Mouse (Mus musculus) lung, embryonic 14.5 days (tissue): ENCODE measurements around the gene Adamtsl2. TPM values are rescaled to one million over a fixed set of nuclear protein-coding genes. Genes with fewer than 3 reads are reported as not detected.
A peak's percentile ranks its signal among the peaks of the same experiment; 100 is the strongest.

ENCODE experiments used
- ATAC-seq: fragments of 200-750 bp; cut with Nextera tagmentation; 2 replicates; pipeline ENCODE4 v1.8.0; 2017; ENCODE audit warnings: mild to moderate bottlenecking, moderate TSS enrichment, moderate library complexity; ENCODE audit not compliant: insufficient read depth
- DNase-seq: peaks from one replicate; pipeline ENCODE4 v3.0.0-alpha.2; 2015
- H3K27ac ChIP-seq: fragments of 300-500 bp; sonication (generic); 2 replicates; pipeline ENCODE4 v1.5.1; 2014; ENCODE audit warnings: low read depth, mild to moderate bottlenecking, moderate library complexity
- H3K27me3 ChIP-seq: fragments of 300-500 bp; sonication (generic); 2 replicates; pipeline ENCODE4 v1.6.1; 2014; ENCODE audit warnings: low read length, control low read depth; ENCODE audit not compliant: insufficient read depth
- H3K36me3 ChIP-seq: fragments of 300-500 bp; sonication (generic); 2 replicates; pipeline ENCODE4 v1.6.1; 2014; ENCODE audit warnings: control low read depth; ENCODE audit not compliant: insufficient read depth
- H3K4me1 ChIP-seq: fragments of 300-500 bp; sonication (generic); 2 replicates; pipeline ENCODE4 v1.6.1; 2014; ENCODE audit warnings: antibody characterized with exemption, control low read depth; ENCODE audit not compliant: insufficient read depth
- H3K4me2 ChIP-seq: fragments of 300-500 bp; sonication (generic); 2 replicates; pipeline ENCODE4 v1.6.1; 2014; ENCODE audit warnings: mild to moderate bottlenecking
- H3K4me3 ChIP-seq: fragments of 300-500 bp; sonication (generic); 2 replicates; pipeline ENCODE4 v1.5.1; 2014; ENCODE audit warnings: low read depth, low read length
- H3K9ac ChIP-seq: fragments of 300-500 bp; sonication (generic); 2 replicates; pipeline ENCODE4 v1.6.1; 2014
- H3K9me3 ChIP-seq: fragments of 300-500 bp; sonication (generic); 2 replicates; pipeline ENCODE4 v1.6.1; 2016; ENCODE audit warnings: low read depth, low read length, control low read depth
- CTCF ChIP-seq: IDR thresholded peaks from 2 replicates; pipeline ENCODE4 v1.5.1; 2016; ENCODE audit warnings: antibody characterized with exemption, low read depth
- WGBS: fragments of 180-500 bp; shearing (Covaris S2); extraction: QIAGEN DNeasy Blood & Tissue Kit; methylation state at CpG from one replicate; pipeline ENCODE4 v1.1.7; 2014; 5-methylcytosine and 5-hydroxymethylcytosine counted together
- polyA plus RNA-seq: library from polyadenylated mRNA; unstranded; fragments of >200 nt; fragmentation: Nextera tagmentation; extraction: Ambion mirVana; gene quantifications from 2 replicates; pipeline ENCODE4 v1.2.1, GENCODE M21; 2014

Adamtsl2 gene
- polyA plus RNA-seq, 1 experiment from 2014 or later: 21.0 TPM

DNA sequence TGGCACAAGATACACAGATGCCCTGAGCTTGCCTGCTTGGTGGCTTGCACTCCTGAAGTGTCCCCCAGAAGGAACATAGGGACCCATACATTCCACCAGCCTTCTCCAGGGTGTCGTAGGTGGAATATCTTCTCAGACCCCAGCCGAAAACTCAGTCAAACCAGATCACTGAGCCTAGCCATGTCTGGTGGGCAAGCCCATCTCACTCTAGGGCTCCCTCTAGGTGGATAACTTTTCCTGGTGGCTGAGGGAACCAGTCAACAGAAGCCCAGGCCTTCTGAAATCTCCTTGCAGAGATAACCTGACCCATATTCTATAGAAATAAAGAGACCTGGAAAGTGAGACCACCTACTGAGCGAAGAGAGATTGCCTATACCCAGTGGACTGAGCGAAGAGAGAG lies 43.9 kb downstream of the Adamtsl2 start:
- 85% methylated on average over 4 of the region's 4 CpGs for WGBS
- Histone ChIP-seq H3K4me2 (no peak overlapping the region), H3K27ac (no peak overlapping the region), H3K4me1 (peaks cover 23% of the 10 kb centered on the region; the same call in 1 of the 2 replicates), H3K36me3 (no peaks in the 10 kb centered on the region), H3K9me3 (no peaks in the 10 kb centered on the region), H3K9ac (no peak overlapping the region), H3K4me3 (no peak overlapping the region), H3K27me3 (no peaks in the 10 kb centered on the region)
- ATAC-seq (no peak), DNase-seq (no peak)
- 0 out of 2 replicates have a peak, but pooled peaks have one; percentile 22 for TF ChIP-seq CTCF

- WGBS: 30% methylated on average over 10 of the region's 10 CpGs
- H3K27me3 ChIP-seq: no peaks in the 10 kb centered on the region
- peak; percentile 92 for TF ChIP-seq CTCF
- no peak overlapping the region for H3K27ac ChIP-seq
- no peak overlapping the region for H3K4me3 ChIP-seq
- DNase-seq (peak; percentile 65), ATAC-seq (no peak)
- H3K4me1 ChIP-seq: peaks cover 9% of the 10 kb centered on the region; the same call in 1 of the 2 replicates
- H3K9ac ChIP-seq: no peak overlapping the region
- no peak overlapping the region for H3K4me2 ChIP-seq
- no peaks in the 10 kb centered on the region for H3K36me3 ChIP-seq
- no peaks in the 10 kb centered on the region for H3K9me3 ChIP-seq
Observed at GRCm38 (mm10) chr2:27125979-27126378, 46.8 kb downstream of the Adamtsl2 start.

DNA sequence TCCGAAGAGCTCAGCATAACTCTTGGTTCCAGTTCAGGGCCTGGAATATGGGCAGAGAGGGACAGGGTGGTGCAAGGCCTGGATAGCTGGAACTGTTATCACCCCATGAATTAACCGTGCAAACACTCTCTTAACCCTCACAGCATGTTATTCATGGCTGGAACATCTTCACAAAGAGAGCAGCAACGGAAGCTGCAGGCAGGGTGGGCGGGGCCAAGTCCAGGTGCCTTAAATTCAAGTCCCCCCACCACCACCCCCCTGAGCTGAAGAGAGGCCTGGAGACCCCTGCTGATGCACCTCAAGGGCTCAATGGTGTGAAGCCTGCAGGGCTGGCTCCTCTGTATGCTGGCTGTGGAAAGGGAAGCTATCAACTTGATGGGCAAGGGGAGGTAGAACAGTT lies 47.3 kb downstream of the Adamtsl2 start:
- Histone ChIP-seq H3K27me3 (no peaks in the 10 kb centered on the region), H3K36me3 (no peaks in the 10 kb centered on the region), H3K4me1 (peaks cover 4% of the 10 kb centered on the region; the same call in 1 of the 2 replicates), H3K4me2 (no peak overlapping the region), H3K4me3 (no peak overlapping the region), H3K27ac (no peak overlapping the region), H3K9ac (no peak overlapping the region), H3K9me3 (no peaks in the 10 kb centered on the region)
- DNase-seq: no peak
- TF ChIP-seq CTCF: no peak
- ATAC-seq: no peak
- WGBS: 48% methylated on average over 4 of the region's 4 CpGs

DNA sequence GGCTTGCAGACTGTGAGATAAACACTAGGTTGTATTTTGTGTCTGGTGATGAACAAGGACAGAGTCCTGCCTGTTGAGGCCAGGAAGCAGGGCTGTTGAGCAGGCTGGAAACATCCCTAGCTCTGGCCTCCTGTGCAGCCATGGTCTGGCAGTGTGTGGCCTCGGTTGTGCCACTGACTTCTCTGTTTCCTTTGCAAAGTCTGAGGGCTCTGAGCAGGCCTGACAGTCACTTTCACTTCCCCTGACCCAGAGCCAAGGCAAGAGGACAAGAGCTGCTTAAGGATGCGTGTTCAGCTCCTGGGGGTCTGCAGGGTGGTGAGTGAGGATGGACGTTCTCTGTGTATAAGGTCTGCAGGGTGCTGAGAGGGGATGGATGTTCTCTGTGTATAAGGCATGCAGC lies 49.8 kb downstream of the Adamtsl2 start:
- TF ChIP-seq CTCF: no peak
- Histone ChIP-seq H3K9ac (no peak overlapping the region), H3K27me3 (no peaks in the 10 kb centered on the region), H3K9me3 (no peaks in the 10 kb centered on the region), H3K27ac (no peak overlapping the region), H3K36me3 (no peaks in the 10 kb centered on the region), H3K4me1 (no peaks in the 10 kb centered on the region), H3K4me2 (no peak overlapping the region), H3K4me3 (no peak overlapping the region)
- no peak for ATAC-seq
- 46% methylated on average over 3 of the region's 3 CpGs for WGBS
- no peak for DNase-seq

- Histone ChIP-seq H3K27me3 (peaks cover 11% of the 10 kb centered on the region; the same call in 1 of the 2 replicates), H3K9me3 (no peaks in the 10 kb centered on the region), H3K36me3 (no peaks in the 10 kb centered on the region), H3K4me2 (no peak overlapping the region), H3K9ac (no peak overlapping the region), H3K4me1 (no peaks in the 10 kb centered on the region), H3K27ac (no peak overlapping the region), H3K4me3 (no peak overlapping the region)
- WGBS: 75% methylated on average over 5 of the region's 5 CpGs
- DNase-seq (no peak), ATAC-seq (no peak)
- TF ChIP-seq CTCF: no peak
Observed at GRCm38 (mm10) chr2:27135935-27136334, 56.8 kb downstream of the Adamtsl2 start.

GRCm38 (mm10) chr2:27136336-27136735 lies 57.2 kb downstream of the Adamtsl2 start:
- no peak overlapping the region for H3K4me3 ChIP-seq
- WGBS: 71% methylated on average over 3 of the region's 3 CpGs
- no peak for ATAC-seq

DNA sequence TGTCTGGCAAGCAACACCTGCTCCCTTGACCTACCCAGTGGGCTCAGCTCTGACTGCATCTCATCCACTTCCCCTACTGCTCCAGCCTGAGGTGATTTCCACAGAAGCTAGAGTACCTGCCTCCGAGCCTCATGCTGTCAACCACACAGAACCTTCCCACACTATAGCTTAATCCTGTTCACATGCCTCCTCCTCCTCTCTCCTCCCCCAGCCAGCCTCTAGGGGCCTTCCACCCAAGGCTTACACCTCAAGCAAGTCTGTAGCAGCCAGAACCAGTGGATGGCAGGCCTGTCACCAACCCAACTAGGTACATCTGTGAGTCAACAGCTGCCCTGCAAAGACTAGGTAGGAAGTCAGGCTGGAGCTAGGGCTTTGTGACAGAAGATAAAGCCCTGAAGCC lies 57.6 kb downstream of the Adamtsl2 start:
- H3K9me3 ChIP-seq: no peaks in the 10 kb centered on the region
- H3K4me3 ChIP-seq: no peak overlapping the region
- TF ChIP-seq CTCF: no peak
- no peak for DNase-seq
- H3K9ac ChIP-seq: no peak overlapping the region
- H3K36me3 ChIP-seq: no peaks in the 10 kb centered on the region
- WGBS: 71% methylated on average over 1 of the region's 1 CpGs
- H3K4me1 ChIP-seq: no peaks in the 10 kb centered on the region
- H3K4me2 ChIP-seq: no peak overlapping the region
- no peak for ATAC-seq
- no peak overlapping the region for H3K27ac ChIP-seq
- peaks cover 18% of the 10 kb centered on the region for H3K27me3 ChIP-seq

More at GRCm38 (mm10) chr2:27136336-27136735, 57.2 kb downstream of the Adamtsl2 start:
- Histone ChIP-seq H3K36me3 (no peaks in the 10 kb centered on the region), H3K9ac (no peak overlapping the region), H3K9me3 (no peaks in the 10 kb centered on the region), H3K27me3 (peaks cover 14% of the 10 kb centered on the region; the same call in 1 of the 2 replicates), H3K4me2 (no peak overlapping the region), H3K27ac (no peak overlapping the region), H3K4me1 (no peaks in the 10 kb centered on the region)
- no peak for DNase-seq
- TF ChIP-seq CTCF: no peak

DNA sequence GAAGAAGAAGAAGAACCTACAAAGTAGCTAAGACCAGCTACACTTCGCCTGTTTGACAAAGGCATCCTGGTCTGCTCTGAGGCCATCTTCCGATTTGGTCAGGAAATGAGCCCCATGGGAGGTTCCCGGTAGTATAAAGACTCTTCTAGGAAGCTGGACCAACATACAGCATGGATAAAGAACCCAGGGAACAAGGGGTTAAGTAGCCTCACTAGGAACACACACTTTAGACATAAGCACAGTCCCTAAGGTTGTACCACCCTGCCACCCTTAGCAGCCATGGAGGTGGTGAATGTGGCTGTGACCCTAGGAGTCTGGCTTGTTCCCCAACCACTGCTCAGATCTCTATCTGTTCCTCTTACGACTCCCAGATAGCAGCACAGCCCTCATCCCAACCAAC lies 59.2 kb downstream of the Adamtsl2 start:
- no peak for ATAC-seq
- 58% methylated on average over 4 of the region's 4 CpGs for WGBS
- Histone ChIP-seq H3K9me3 (no peaks in the 10 kb centered on the region), H3K4me1 (0 out of 2 replicates have a peak, but pooled peaks cover 3% of the 10 kb centered on the region), H3K4me2 (no peak overlapping the region), H3K4me3 (no peak overlapping the region), H3K9ac (no peak overlapping the region), H3K27ac (no peak overlapping the region), H3K27me3 (peaks cover 34% of the 10 kb centered on the region), H3K36me3 (no peaks in the 10 kb centered on the region)
- DNase-seq: no peak
- TF ChIP-seq CTCF: no peak
